Mouse (Mus musculus) heart, adult 2 months (tissue): ENCODE data around the gene Stpg1.

ENCODE experiments used
- CTCF ChIP-seq: fragments of 200-600 bp; IDR thresholded peaks from 2 replicates; pipeline ENCODE4 v1.8.1; 2022; ENCODE audit warnings: antibody characterized with exemption, mild to moderate bottlenecking, moderate library complexity
- EP300 ChIP-seq: fragments of 200-500 bp; IDR thresholded peaks from 2 replicates; pipeline ENCODE4 v1.6.1; 2011; ENCODE audit warnings: low read depth, low read length, control low read depth; ENCODE audit not compliant: insufficient read depth
- POLR2A ChIP-seq: fragments of 200-500 bp; IDR thresholded peaks from 2 replicates; pipeline ENCODE4 v1.6.1; 2011; ENCODE audit warnings: mild to moderate bottlenecking, low read depth, low read length, control low read depth; ENCODE audit not compliant: insufficient read depth

DNA sequence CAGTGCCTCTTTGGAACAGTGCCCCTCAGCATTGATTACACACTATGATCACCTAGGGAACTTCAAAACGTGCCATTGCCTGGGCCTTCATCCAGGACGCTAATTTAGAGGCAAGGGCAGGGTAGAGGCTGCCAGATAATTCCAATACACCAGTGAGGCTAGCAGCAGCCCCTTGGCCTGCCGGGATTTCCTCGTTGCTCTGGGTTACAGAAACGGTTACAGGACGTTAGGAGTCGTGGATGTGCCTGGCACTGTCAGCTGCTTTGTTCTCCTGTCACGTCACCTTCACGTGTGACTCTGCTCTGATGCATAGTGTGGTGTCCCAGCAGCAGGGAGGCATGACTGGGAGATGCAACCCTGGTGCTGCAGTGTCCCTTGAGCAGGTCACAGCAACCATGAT lies 45.5 kb downstream of the Stpg1 start:
- TF ChIP-seq CTCF (no peak), POLR2A (no peak), EP300 (no peak)
